Mouse (Mus musculus) liver, adult 2 months (tissue): ENCODE data around the gene Hmgn2. TPM values are rescaled to one million over a fixed set of nuclear protein-coding genes. Genes with fewer than 3 reads are reported as not detected.
"Not testable (repeated sequence)": the region's sequence is repeated elsewhere in the genome, so short reads cannot be mapped to it uniquely, and the experiment has no call there.

Experiments
- DNase-seq: peaks from one replicate; pipeline ENCODE4 v3.0.0-alpha.2; 2011; ENCODE audit warnings: low read depth, low spot score; ENCODE audit errors: extremely low read depth
- H3K27ac ChIP-seq: fragments of 200-500 bp; replicated peaks from 2 replicates; pipeline ENCODE4 v1.5.1; 2012; ENCODE audit warnings: low read depth, mild to moderate bottlenecking, control low read depth, inconsistent platforms, low read length; ENCODE audit not compliant: insufficient read depth
- H3K27me3 ChIP-seq: fragments of 200-500 bp; 2 replicates; pipeline ENCODE4 v1.6.1; 2012; ENCODE audit warnings: mild to moderate bottlenecking, moderate library complexity, low read length, inconsistent platforms; ENCODE audit not compliant: control insufficient read depth, insufficient read depth
- H3K36me3 ChIP-seq: fragments of 200-500 bp; 2 replicates; pipeline ENCODE4 v1.6.1; 2012; ENCODE audit warnings: low read length, inconsistent platforms; ENCODE audit not compliant: control insufficient read depth, insufficient read depth
- H3K4me1 ChIP-seq: fragments of 200-500 bp; 2 replicates; pipeline ENCODE4 v1.6.1; 2011; ENCODE audit warnings: low read length; ENCODE audit not compliant: control insufficient read depth, insufficient read depth
- H3K4me3 ChIP-seq: fragments of 200-500 bp; 2 replicates; pipeline ENCODE4 v1.5.1; 2011; ENCODE audit warnings: low read depth, mild to moderate bottlenecking, control low read depth, low read length, moderate library complexity; ENCODE audit not compliant: insufficient read depth
- H3K79me2 ChIP-seq: fragments of 200-500 bp; 2 replicates; pipeline ENCODE4 v1.6.1; 2012; ENCODE audit warnings: inconsistent platforms, mild to moderate bottlenecking, low read length, moderate library complexity; ENCODE audit not compliant: control insufficient read depth, insufficient read depth
- H3K9ac ChIP-seq: fragments of 200-500 bp; 2 replicates; pipeline ENCODE4 v1.6.1; 2012; ENCODE audit warnings: low read depth, mild to moderate bottlenecking, control low read depth, inconsistent platforms, low read length
- CTCF ChIP-seq: fragments of 200-500 bp; IDR thresholded peaks from 2 replicates; pipeline ENCODE4 v1.5.1; 2011; ENCODE audit warnings: low read depth, low read length, control low read depth
- POLR2A ChIP-seq: fragments of 200-500 bp; IDR thresholded peaks from 2 replicates; pipeline ENCODE4 v1.6.1; 2011; ENCODE audit warnings: low read length, control low read depth; ENCODE audit not compliant: insufficient read depth; ENCODE audit errors: extremely low read depth
- WGBS: fragments of 180-500 bp; shearing (Covaris S2); methylation state at CpG from one replicate; pipeline ENCODE4 v1.1.7; 2018; 5-methylcytosine and 5-hydroxymethylcytosine counted together
- polyA plus RNA-seq: library from polyadenylated mRNA; depleted of rRNA; stranded (reverse); fragments of >200 nt; gene quantifications from 2 replicates; pipeline ENCODE4 v1.2.3, GENCODE M21; 2012
- total RNA-seq: library from RNA; depleted of rRNA; stranded (reverse); fragments of >200 nt; gene quantifications from 2 replicates; pipeline ENCODE4 v1.2.3, GENCODE M21; 2014

Hmgn2 gene
- total and polyA plus RNA-seq, 2 experiments = 3.1 to 35.2 TPM

- H3K9ac ChIP-seq = no peak overlapping the region
- no peaks in the 10 kb centered on the region for H3K4me1 ChIP-seq
- H3K27ac ChIP-seq = no peak overlapping the region
- no peak for TF ChIP-seq POLR2A
- H3K36me3 ChIP-seq = peaks cover 48% of the 10 kb centered on the region
- H3K27me3 ChIP-seq = no peaks in the 10 kb centered on the region
- no peak overlapping the region for H3K4me3 ChIP-seq
- no peak for DNase-seq
- WGBS = 81% methylated on average over 4 of the region's 4 CpGs
- no peaks in the 10 kb centered on the region for H3K79me2 ChIP-seq
Measured at GRCm38 (mm10) chr4:133990035-133990434, 21.6 kb upstream of the Hmgn2 start.

GRCm38 (mm10) chr4:133988289-133988688, 19.8 kb upstream of the Hmgn2 start:
- WGBS = 85% methylated on average over 8 of the region's 8 CpGs
- H3K79me2 ChIP-seq, H3K4me1 ChIP-seq, H3K27me3 ChIP-seq, DNase-seq, H3K4me3 ChIP-seq, H3K27ac ChIP-seq, H3K9ac ChIP-seq: not testable (repeated sequence)
- peaks cover 36% of the 10 kb centered on the region for H3K36me3 ChIP-seq

- no peak for TF ChIP-seq POLR2A
- no peak for TF ChIP-seq CTCF
- no peak for DNase-seq
- H3K79me2 ChIP-seq = no peaks in the 10 kb centered on the region
- H3K4me3 ChIP-seq = no peak overlapping the region
- H3K36me3 ChIP-seq = peaks cover 17% of the 10 kb centered on the region; the same call in 1 of the 2 replicates
- no peaks in the 10 kb centered on the region for H3K27me3 ChIP-seq
- WGBS = 97% methylated on average over 13 of the region's 13 CpGs
- H3K4me1 ChIP-seq = no peaks in the 10 kb centered on the region
- H3K27ac ChIP-seq = no peak overlapping the region
- no peak overlapping the region for H3K9ac ChIP-seq
Measured at GRCm38 (mm10) chr4:133982936-133983335, 14.5 kb upstream of the Hmgn2 start.

GRCm38 (mm10) chr4:133980496-133980895, 12.0 kb upstream of the Hmgn2 start:
- Histone ChIP-seq H3K36me3 (peaks cover 22% of the 10 kb centered on the region; the same call in 1 of the 2 replicates), H3K4me3 (no peak overlapping the region), H3K27ac (no peak overlapping the region), H3K79me2 (no peaks in the 10 kb centered on the region), H3K27me3 (no peaks in the 10 kb centered on the region), H3K4me1 (no peaks in the 10 kb centered on the region), H3K9ac (no peak overlapping the region)
- 89% methylated on average over 5 of the region's 5 CpGs for WGBS
- DNase-seq = no peak
- TF ChIP-seq POLR2A (no peak), CTCF (no peak)

- H3K4me3 ChIP-seq = no peak overlapping the region
- H3K79me2 ChIP-seq = no peaks in the 10 kb centered on the region
- no peak overlapping the region for H3K9ac ChIP-seq
- H3K36me3 ChIP-seq = peaks cover 22% of the 10 kb centered on the region; the same call in 1 of the 2 replicates
- no peaks in the 10 kb centered on the region for H3K4me1 ChIP-seq
- no peak overlapping the region for H3K27ac ChIP-seq
- TF ChIP-seq POLR2A (no peak), CTCF (no peak)
- no peak for DNase-seq
- no peaks in the 10 kb centered on the region for H3K27me3 ChIP-seq
- WGBS = 91% methylated on average over 10 of the region's 10 CpGs
Measured at GRCm38 (mm10) chr4:133978021-133978711, 9.7 kb upstream of the Hmgn2 start.

- TF ChIP-seq CTCF = no peak
- no peak for TF ChIP-seq POLR2A
- no peak for DNase-seq
Measured at GRCm38 (mm10) chr4:133971741-133972140, 3.3 kb upstream of the Hmgn2 start.

More at GRCm38 (mm10) chr4:133971741-133972140, 3.3 kb upstream of the Hmgn2 start:
- H3K9ac ChIP-seq = no peak overlapping the region
- no peak overlapping the region for H3K27ac ChIP-seq
- H3K27me3 ChIP-seq = no peaks in the 10 kb centered on the region
- no peaks in the 10 kb centered on the region for H3K79me2 ChIP-seq
- peaks cover 7% of the 10 kb centered on the region; the same call in 1 of the 2 replicates for H3K36me3 ChIP-seq
- WGBS = 81% methylated on average over 8 of the region's 8 CpGs
- H3K4me3 ChIP-seq = no peak overlapping the region
- H3K4me1 ChIP-seq = peaks cover 2% of the 10 kb centered on the region; the same call in 1 of the 2 replicates
